Mouse (Mus musculus): ENCODE measurements around the gene Rbck1. TPM values are rescaled to one million over a fixed set of nuclear protein-coding genes. Genes with fewer than 3 reads are reported as not detected.

The Rbck1 gene
- polyA plus RNA-seq, 1 experiment from 2014 or later = 86.0 TPM

- Histone ChIP-seq H3K4me3 (peak within 1 kb of the TSS; percentile 51), H3K27me3 (peaks cover 25% of the 10 kb centered on the region), H3K4me2 (replicated peaks) (peak within 1 kb of the TSS; percentile 91), H3K27ac (no peak within 1 kb of the TSS), H3K36me3 (no peaks in the 10 kb centered on the region), H3K9ac (peak within 1 kb of the TSS; percentile 58), H3K4me1 (peaks cover 4% of the 10 kb centered on the region; the same call in 1 of the 2 replicates), H3K9me3 (no peaks in the 10 kb centered on the region)
- peak; percentile 72 for ATAC-seq (ENCODE audit: insufficient number of reproducible peaks, insufficient read depth, low FRiP score, low TSS enrichment)
- under 1% methylated on average over 52 of the region's 52 CpGs for WGBS
These were observed 11.1 kb upstream of the Rbck1 start, which contains the start of gene Trib3 for GRCm38 (mm10) chr2:152343329-152344213. TSS of gene Trib3 (minus strand) at chr2:152344032.

- WGBS = 87% methylated on average over 22 of the region's 22 CpGs
- H3K4me1 ChIP-seq = peaks cover 4% of the 10 kb centered on the region; the same call in 1 of the 2 replicates
- no peaks in the 10 kb centered on the region for H3K9me3 ChIP-seq
- ATAC-seq (ENCODE audit: insufficient number of reproducible peaks, insufficient read depth, low FRiP score, low TSS enrichment) = no peak
- H3K9ac ChIP-seq = no peak overlapping the region
- peaks cover 16% of the 10 kb centered on the region for H3K27me3 ChIP-seq
- no peak overlapping the region for H3K4me2 ChIP-seq (replicated peaks)
- no peaks in the 10 kb centered on the region for H3K36me3 ChIP-seq
- no peak overlapping the region for H3K27ac ChIP-seq
- no peak overlapping the region for H3K4me3 ChIP-seq
These were observed 7.3 kb upstream of the Rbck1 start for GRCm38 (mm10) chr2:152339631-152340179.

DNA sequence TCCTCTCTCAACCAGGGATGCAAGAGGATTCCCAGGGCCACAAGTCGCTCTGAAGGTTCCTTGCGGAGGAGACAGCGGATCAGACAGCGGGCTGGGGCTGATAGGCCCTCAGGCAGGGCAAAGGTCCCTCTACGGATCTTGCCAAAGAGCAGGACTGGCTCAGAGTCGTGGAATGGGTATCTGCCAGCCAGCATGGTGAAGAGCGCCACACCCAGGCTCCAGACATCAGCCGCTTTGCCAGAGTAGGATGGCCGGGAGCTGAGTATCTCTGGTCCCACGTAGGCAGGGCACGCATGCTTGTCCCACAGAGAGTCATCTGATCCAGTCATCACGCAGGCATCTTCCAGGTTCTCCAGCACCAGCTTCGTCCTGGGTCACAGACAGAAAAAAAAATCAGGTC lies 5.9 kb upstream of the Rbck1 start:
- ATAC-seq (ENCODE audit: insufficient number of reproducible peaks, insufficient read depth, low FRiP score, low TSS enrichment) = no peak
- H3K36me3 ChIP-seq = no peaks in the 10 kb centered on the region
- H3K9ac ChIP-seq = no peak overlapping the region
- WGBS = 73% methylated on average over 13 of the region's 13 CpGs
- no peak overlapping the region for H3K4me2 ChIP-seq (replicated peaks)
- H3K27me3 ChIP-seq = peaks cover 11% of the 10 kb centered on the region
- H3K4me1 ChIP-seq = no peaks in the 10 kb centered on the region
- H3K9me3 ChIP-seq = no peaks in the 10 kb centered on the region
- H3K4me3 ChIP-seq = no peak overlapping the region
- no peak overlapping the region for H3K27ac ChIP-seq

- no peak for ATAC-seq (ENCODE audit: insufficient number of reproducible peaks, insufficient read depth, low FRiP score, low TSS enrichment)
- WGBS = 83% methylated on average over 11 of the region's 11 CpGs
- no peaks in the 10 kb centered on the region; the same call in 1 of the 2 replicates for H3K4me1 ChIP-seq
These were observed 5.2 kb upstream of the Rbck1 start for GRCm38 (mm10) chr2:152337591-152338212.

GRCm38 (mm10) chr2:152336856-152337255 lies 4.4 kb upstream of the Rbck1 start:
- Histone ChIP-seq H3K27me3 (no peaks in the 10 kb centered on the region; the same call in 1 of the 2 replicates), H3K27ac (no peak overlapping the region)
- 89% methylated on average over 1 of the region's 1 CpGs for WGBS

More at GRCm38 (mm10) chr2:152337591-152338212, 5.2 kb upstream of the Rbck1 start:
- Histone ChIP-seq H3K27me3 (peaks cover 5% of the 10 kb centered on the region; the same call in 1 of the 2 replicates), H3K4me2 (replicated peaks) (no peak overlapping the region), H3K27ac (no peak overlapping the region), H3K9ac (no peak overlapping the region), H3K4me3 (no peak overlapping the region), H3K9me3 (no peaks in the 10 kb centered on the region), H3K36me3 (no peaks in the 10 kb centered on the region)

DNA sequence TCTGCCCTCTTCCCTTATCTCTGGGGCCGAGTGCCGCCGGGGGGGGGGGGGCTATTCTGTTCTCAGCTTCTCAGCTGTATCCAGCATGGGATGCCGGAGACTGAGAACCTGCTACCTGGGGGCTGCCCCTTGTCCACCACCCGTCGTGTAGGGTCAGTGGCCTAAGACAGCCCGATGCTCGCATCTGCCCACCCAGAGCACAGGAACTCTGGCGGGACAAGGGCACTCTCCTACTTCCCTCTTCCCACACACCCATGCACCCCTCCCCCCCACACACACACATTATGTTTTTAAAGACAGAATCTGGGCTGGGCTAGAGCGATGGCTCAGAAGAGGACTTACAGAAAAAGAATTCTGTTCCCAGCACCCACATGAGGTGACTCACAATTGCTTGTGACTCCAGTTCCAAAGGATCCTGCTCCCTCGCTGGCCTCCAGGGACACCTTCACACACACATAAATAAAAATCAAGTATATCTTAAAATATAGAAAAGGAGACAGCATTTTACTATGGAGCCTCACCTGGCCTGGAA lies 2.9 kb upstream of the Rbck1 start:
- H3K36me3 ChIP-seq = 0 out of 2 replicates have a peak, but pooled peaks cover under 1% of the 10 kb centered on the region
- H3K27ac ChIP-seq = no peak overlapping the region
- H3K4me1 ChIP-seq = peaks cover 12% of the 10 kb centered on the region
- H3K4me3 ChIP-seq = no peak overlapping the region
- no peak overlapping the region for H3K4me2 ChIP-seq (replicated peaks)
- no peaks in the 10 kb centered on the region for H3K9me3 ChIP-seq
- WGBS = 51% methylated on average over 11 of the region's 11 CpGs
- H3K27me3 ChIP-seq = no peaks in the 10 kb centered on the region; the same call in 1 of the 2 replicates
- no peak for ATAC-seq (ENCODE audit: insufficient number of reproducible peaks, insufficient read depth, low FRiP score, low TSS enrichment)
- no peak overlapping the region for H3K9ac ChIP-seq

More at GRCm38 (mm10) chr2:152336856-152337255, 4.4 kb upstream of the Rbck1 start:
- H3K9ac ChIP-seq = no peak overlapping the region
- no peak overlapping the region for H3K4me2 ChIP-seq (replicated peaks)
- ATAC-seq (ENCODE audit: insufficient number of reproducible peaks, insufficient read depth, low FRiP score, low TSS enrichment) = no peak
- H3K9me3 ChIP-seq = no peaks in the 10 kb centered on the region
- H3K4me1 ChIP-seq = no peaks in the 10 kb centered on the region; the same call in 1 of the 2 replicates
- no peaks in the 10 kb centered on the region for H3K36me3 ChIP-seq
- H3K4me3 ChIP-seq = no peak overlapping the region

DNA sequence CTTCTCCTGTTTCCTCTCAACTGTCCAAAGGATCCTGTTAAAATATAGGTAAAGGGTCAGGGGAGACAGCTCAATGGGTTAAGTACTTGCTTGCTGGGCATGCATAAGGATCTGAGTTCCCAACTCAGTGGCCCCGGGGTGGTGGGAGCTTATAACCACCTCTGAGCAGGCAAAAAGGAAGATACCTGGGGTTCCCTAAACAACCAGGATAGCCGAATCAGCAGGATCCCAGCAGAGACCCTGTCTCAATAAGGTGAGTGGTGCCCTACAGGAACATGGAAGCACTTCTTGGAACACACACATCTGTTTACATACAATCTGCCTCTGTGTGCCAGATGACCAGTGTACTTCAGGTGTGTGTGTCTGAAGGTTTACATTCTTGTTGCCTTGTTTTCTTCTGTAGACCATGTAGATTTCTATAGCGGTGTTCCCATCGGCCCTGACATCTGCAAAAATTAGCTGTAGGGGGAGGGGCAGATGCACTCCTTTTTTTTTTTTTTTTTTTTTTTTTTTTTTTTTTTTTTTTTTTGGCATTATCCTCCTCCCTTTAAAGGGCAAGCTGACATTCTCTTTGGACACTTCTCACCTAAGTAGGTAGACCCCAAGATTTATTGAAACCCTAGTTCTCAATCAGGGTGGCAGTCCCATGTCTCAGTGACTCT lies 1.0 kb upstream of the Rbck1 start:
- ATAC-seq (ENCODE audit: insufficient number of reproducible peaks, insufficient read depth, low FRiP score, low TSS enrichment) = no peak
- Histone ChIP-seq H3K27ac (no peak overlapping the region), H3K36me3 (peaks cover 18% of the 10 kb centered on the region), H3K4me1 (peaks cover 18% of the 10 kb centered on the region), H3K4me2 (replicated peaks) (no peak overlapping the region), H3K9ac (no peak overlapping the region), H3K4me3 (no peak overlapping the region), H3K27me3 (no peaks in the 10 kb centered on the region; the same call in 1 of the 2 replicates), H3K9me3 (no peaks in the 10 kb centered on the region)
- 78% methylated on average over 4 of the region's 4 CpGs for WGBS

DNA sequence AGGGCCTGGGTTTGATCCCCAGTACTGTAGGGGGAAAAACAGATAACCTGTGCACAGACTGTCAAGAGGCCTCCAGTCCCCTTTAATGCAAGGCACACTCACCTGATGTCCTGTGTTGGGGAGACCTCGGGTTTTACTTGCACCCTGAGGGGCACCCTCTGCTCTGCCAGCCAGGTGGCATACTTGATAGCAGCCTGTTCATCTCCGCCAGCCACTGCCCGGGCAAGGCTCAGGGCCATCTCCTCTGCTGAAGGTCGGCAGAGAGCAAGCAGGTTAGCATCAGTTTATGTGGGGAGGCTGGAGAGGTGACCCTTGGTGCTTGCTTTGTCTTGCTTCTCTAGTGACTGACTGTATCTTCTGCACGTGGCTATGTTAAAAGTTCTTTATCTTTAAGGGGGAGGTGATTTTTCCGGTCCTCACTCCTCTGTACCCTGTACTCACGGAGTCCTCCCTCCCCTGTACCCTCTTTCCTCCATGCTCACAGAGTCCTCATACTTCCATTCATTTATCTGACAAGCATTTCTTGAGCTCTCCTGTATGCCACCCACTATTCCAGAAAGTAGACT lies 1.5 kb downstream of the Rbck1 start:
- no peak overlapping the region for H3K27ac ChIP-seq
- WGBS = 68% methylated on average over 7 of the region's 7 CpGs
- peak overlapping the region; percentile 83 for H3K4me2 ChIP-seq (replicated peaks)
- H3K27me3 ChIP-seq = no peaks in the 10 kb centered on the region; the same call in 1 of the 2 replicates
- H3K9me3 ChIP-seq = no peaks in the 10 kb centered on the region
- peaks cover 39% of the 10 kb centered on the region for H3K36me3 ChIP-seq
- H3K9ac ChIP-seq = 0 out of 2 replicates have a peak overlapping the region, but pooled peaks have one; percentile 84
- H3K4me1 ChIP-seq = peaks cover 18% of the 10 kb centered on the region
- ATAC-seq (ENCODE audit: insufficient number of reproducible peaks, insufficient read depth, low FRiP score, low TSS enrichment) = no peak
- peak overlapping the region; percentile 87 for H3K4me3 ChIP-seq

DNA sequence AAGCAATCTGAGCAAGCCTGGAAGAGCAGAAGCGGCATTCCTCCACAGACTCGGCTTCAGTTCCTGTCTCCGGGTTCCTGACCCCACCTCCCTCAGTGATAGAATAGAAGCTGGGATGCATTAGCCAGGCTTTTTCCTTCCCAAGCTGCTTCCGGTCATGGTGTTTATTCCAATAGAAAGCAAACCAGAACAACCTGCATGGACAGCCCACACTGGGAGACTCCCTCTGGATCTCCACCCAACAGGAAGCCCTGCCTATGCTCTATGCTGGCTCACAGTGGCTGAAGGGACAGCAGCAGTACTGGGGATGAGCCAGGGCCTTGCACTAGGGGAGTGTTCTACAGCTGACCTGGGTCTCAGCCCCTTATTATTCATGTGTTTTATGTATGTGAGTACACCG lies 4.5 kb downstream of the Rbck1 start:
- ATAC-seq (ENCODE audit: insufficient number of reproducible peaks, insufficient read depth, low FRiP score, low TSS enrichment) = no peak
- H3K36me3 ChIP-seq = peaks cover 66% of the 10 kb centered on the region

GRCm38 (mm10) chr2:152326654-152327053 lies 5.8 kb downstream of the Rbck1 start:
- Histone ChIP-seq H3K9me3 (no peaks in the 10 kb centered on the region), H3K27me3 (no peaks in the 10 kb centered on the region), H3K4me1 (peaks cover 18% of the 10 kb centered on the region), H3K27ac (no peak overlapping the region), H3K4me2 (replicated peaks) (no peak overlapping the region), H3K36me3 (peaks cover 80% of the 10 kb centered on the region), H3K9ac (no peak overlapping the region), H3K4me3 (no peak overlapping the region)
- WGBS = 84% methylated on average over 8 of the region's 8 CpGs
- no peak for ATAC-seq (ENCODE audit: insufficient number of reproducible peaks, insufficient read depth, low FRiP score, low TSS enrichment)

More for the DNA sequence above, 4.5 kb downstream of the Rbck1 start:
- H3K4me3 ChIP-seq = no peak overlapping the region
- H3K4me2 ChIP-seq (replicated peaks) = no peak overlapping the region
- no peak overlapping the region for H3K27ac ChIP-seq
- H3K9me3 ChIP-seq = no peaks in the 10 kb centered on the region
- WGBS = 60% methylated on average over 5 of the region's 5 CpGs
- H3K9ac ChIP-seq = no peak overlapping the region
- no peaks in the 10 kb centered on the region for H3K27me3 ChIP-seq
- H3K4me1 ChIP-seq = peaks cover 18% of the 10 kb centered on the region

DNA sequence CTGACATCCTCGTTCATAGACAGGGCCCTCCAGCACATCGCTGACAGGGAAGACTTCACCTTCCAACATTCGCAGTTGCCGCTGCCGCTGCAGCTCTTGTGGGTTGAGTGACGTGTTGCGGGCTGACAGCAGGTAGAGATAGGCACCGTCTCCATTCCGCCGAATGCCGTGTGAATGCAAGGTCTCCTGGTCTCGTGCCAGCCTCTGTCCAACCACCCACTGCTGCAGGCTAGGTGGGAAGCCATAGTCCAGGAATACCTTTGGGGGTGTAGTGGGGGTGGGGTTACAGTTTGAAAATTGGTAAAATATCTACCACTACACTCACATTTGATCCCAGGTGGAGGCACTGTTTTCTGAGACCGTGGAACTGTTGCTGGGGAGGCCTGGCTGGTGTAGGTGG lies 6.3 kb downstream of the Rbck1 start:
- Histone ChIP-seq H3K9ac (no peak overlapping the region), H3K4me2 (replicated peaks) (no peak overlapping the region), H3K4me1 (peaks cover 14% of the 10 kb centered on the region), H3K27me3 (no peaks in the 10 kb centered on the region), H3K36me3 (peaks cover 85% of the 10 kb centered on the region), H3K27ac (no peak overlapping the region), H3K4me3 (no peak overlapping the region), H3K9me3 (no peaks in the 10 kb centered on the region)
- ATAC-seq (ENCODE audit: insufficient number of reproducible peaks, insufficient read depth, low FRiP score, low TSS enrichment) = no peak
- WGBS = 91% methylated on average over 13 of the region's 13 CpGs

All from embryonic facial prominence, embryonic 12.5 days (tissue).